Mouse (Mus musculus) CH12.LX (cell line): ENCODE results near the gene Gm10031. TPM values are rescaled to one million over a fixed set of nuclear protein-coding genes. Genes with fewer than 3 reads are reported as not detected.
A peak's percentile ranks its signal among the peaks of the same experiment; 100 is the strongest.

Experiments
- DNase-seq: peaks from one replicate; pipeline ENCODE4 v3.0.0-alpha.2; 2013; ENCODE audit errors: extremely low read depth
- H3K27ac ChIP-seq: 2 replicates; pipeline ENCODE4 v1.5.1; 2012; ENCODE audit warnings: low read depth, mild to moderate bottlenecking, control low read depth, moderate library complexity; ENCODE audit not compliant: insufficient read depth
- H3K27me3 ChIP-seq: replicated peaks from 2 replicates; pipeline ENCODE3; 2012; ENCODE audit warnings: inconsistent platforms
- H3K36me3 ChIP-seq, 2 experiments: replicated peaks in 1 of 2; 2 replicates each; pipeline versions ENCODE3 to v1.6.1; 2012; ENCODE audit warnings: inconsistent platforms in 1 of 2, low read length in 1 of 2, mild to moderate bottlenecking in 1 of 2, mixed read lengths in 1 of 2, moderate library complexity in 1 of 2; ENCODE audit not compliant: control insufficient read depth in 1 of 2, insufficient read depth in 1 of 2
- H3K4me1 ChIP-seq, 2 experiments: 2 replicates each; pipeline ENCODE4 v1.6.1; 2012; ENCODE audit warnings: inconsistent platforms in 1 of 2, moderate library complexity in 1 of 2; ENCODE audit not compliant: insufficient read depth in 2 of 2, control insufficient read depth in 1 of 2
- H3K4me2 ChIP-seq: 2 replicates; pipeline ENCODE4 v1.6.1; 2012; ENCODE audit warnings: low read depth, mild to moderate bottlenecking, control low read depth; ENCODE audit not compliant: poor library complexity, insufficient read depth, severe bottlenecking
- H3K4me3 ChIP-seq, 3 experiments: fragments of 150-350 bp in 1 of 3; sonication (generic) in 1 of 3; replicated peaks in 1 of 3; 2 replicates each; pipeline versions ENCODE3 to v1.5.1; 2011 to 2012; ENCODE audit warnings: low read depth in 2 of 3, low read length in 2 of 3, mild to moderate bottlenecking in 2 of 3, moderate library complexity in 2 of 3, control low read depth in 1 of 3, improper control_type of control experiment in 1 of 3, inconsistent platforms in 1 of 3, mixed read lengths in 1 of 3; ENCODE audit not compliant: poor library complexity in 1 of 3
- H3K79me2 ChIP-seq: replicated peaks from 2 replicates; pipeline ENCODE4 v1.6.1; 2012; ENCODE audit warnings: mild to moderate bottlenecking, moderate library complexity; ENCODE audit not compliant: control insufficient read depth, poor library complexity, insufficient read depth, severe bottlenecking; ENCODE audit errors: extremely low read depth
- H3K9ac ChIP-seq: 2 replicates; pipeline ENCODE4 v1.6.1; 2012; ENCODE audit warnings: low read depth, mild to moderate bottlenecking, control low read depth, moderate library complexity; ENCODE audit not compliant: insufficient read depth
- H3K9me3 ChIP-seq: replicated peaks from 2 replicates; pipeline ENCODE3; 2012; ENCODE audit warnings: low read length, inconsistent platforms, mixed read lengths
- BHLHE40 ChIP-seq: IDR thresholded peaks from 2 replicates; pipeline ENCODE4 v1.6.1; 2011; ENCODE audit warnings: mild to moderate bottlenecking, low read depth, low read length, improper control_type of control experiment
- HCFC1 ChIP-seq: IDR thresholded peaks from 2 replicates; pipeline ENCODE4 v1.6.1; 2012; ENCODE audit warnings: low read depth, mild to moderate bottlenecking, inconsistent platforms, low read length, improper control_type of control experiment
- JUND ChIP-seq: conservative IDR thresholded peaks from 2 replicates; pipeline ENCODE4 v1.6.1; 2011; ENCODE audit warnings: low read depth, low read length, improper control_type of control experiment
- MYC ChIP-seq: IDR thresholded peaks from 2 replicates; pipeline ENCODE4 v1.6.1; 2011; ENCODE audit warnings: low read depth, mild to moderate bottlenecking, improper control_type of control experiment, low read length
- PAX5 ChIP-seq: IDR thresholded peaks from 2 replicates; pipeline ENCODE4 v1.6.1; 2012; ENCODE audit warnings: low read length, inconsistent platforms, mixed read lengths
- RCOR1 ChIP-seq: conservative IDR thresholded peaks from 2 replicates; pipeline ENCODE4 v1.6.1; 2012; ENCODE audit warnings: low read depth, mild to moderate bottlenecking, inconsistent platforms, low read length, improper control_type of control experiment
- SIN3A ChIP-seq: IDR thresholded peaks from 2 replicates; pipeline ENCODE4 v1.6.1; 2012; ENCODE audit warnings: low read length, improper control_type of control experiment, inconsistent platforms
- UBTF ChIP-seq: IDR thresholded peaks from 2 replicates; pipeline ENCODE4 v1.6.1; 2012; ENCODE audit warnings: low read depth, mild to moderate bottlenecking, inconsistent platforms, low read length, improper control_type of control experiment, moderate library complexity
- dilution Hi-C: fragments of 300-500 bp; cut with MboI; formaldehyde crosslinking; loops from 2 replicates; pipeline ENCODE4 v1.14.3; 2020; ENCODE audit warnings: low sequenced_read_pairs; ENCODE audit not compliant: extremely low pct_unique_long_range_greater_than_20kb, extremely low pct_ligation_motif_present
- in situ Hi-C: fragments of 300-500 bp; cut with MboI; formaldehyde crosslinking; loops from 3 replicates; pipeline ENCODE4 v1.14.3; 2019; ENCODE audit warnings: low sequenced_read_pairs, low pct_ligation_motif_present, low pct_unique_long_range_greater_than_20kb, mixed read lengths
- polyA plus RNA-seq: library from polyadenylated mRNA; unstranded; fragments of >175 nt; gene quantifications from 2 replicates; pipeline ENCODE4 v1.2.1, GENCODE M21; 2012; ENCODE audit warnings: low read depth; ENCODE audit not compliant: insufficient read length
- total RNA-seq, 2 experiments: library from RNA; depleted of rRNA; stranded (reverse); fragments of 300-350 nt in 1 of 2; fragments of >200 nt in 1 of 2; gene quantifications; 2 replicates each; pipeline ENCODE4 v1.2.3; 2012 to 2014

Gm10031 gene
- total and polyA plus RNA-seq, 3 experiments = 15.2 to 44.8 (median 22.8) TPM

GRCm38 (mm10) chr1:156558950-156559640 lies 35.3 kb downstream of the Gm10031 start:
- peak overlapping the region; percentile 77 to 96 (median 90) for H3K4me3 ChIP-seq
- dilution Hi-C loops = no loop called here
- H3K4me2 ChIP-seq = peak overlapping the region; percentile 97
- DNase-seq = peak; percentile 17
- peaks cover 0 to 15% of the 10 kb centered on the region in 2 experiments for H3K36me3 ChIP-seq
- H3K4me1 ChIP-seq = peaks cover 0 to 12% of the 10 kb centered on the region in 2 experiments; a peak in 2 of 4 replicates
- peaks cover 30% of the 10 kb centered on the region for H3K79me2 ChIP-seq
- no peak overlapping the region for H3K27ac ChIP-seq
- in situ Hi-C loops = no loop called here
- TF ChIP-seq PAX5 (no peak), BHLHE40 (peak; percentile 47), HCFC1 (peak; percentile 1; the same call in 1 of the 2 replicates)
- no peaks in the 10 kb centered on the region for H3K27me3 ChIP-seq
- H3K9me3 ChIP-seq = no peaks in the 10 kb centered on the region
- peak overlapping the region; percentile 95 for H3K9ac ChIP-seq

GRCm38 (mm10) chr1:156559641-156560020 lies 35.8 kb downstream of the Gm10031 start:
- Histone ChIP-seq H3K4me3 (peak overlapping the region; percentile 77 to 96 (median 90)), H3K79me2 (peaks cover 30% of the 10 kb centered on the region), H3K27me3 (no peaks in the 10 kb centered on the region), H3K4me2 (peak overlapping the region; percentile 97), H3K9me3 (no peaks in the 10 kb centered on the region), H3K36me3 (peaks cover 0 to 16% of the 10 kb centered on the region in 2 experiments), H3K4me1 (peaks cover 0 to 12% of the 10 kb centered on the region in 2 experiments; a peak in 2 of 4 replicates), H3K27ac (no peak overlapping the region), H3K9ac (peak overlapping the region; percentile 95)
- no peak for DNase-seq
- in situ Hi-C loops = no loop called here
- dilution Hi-C loops = no loop called here
- TF ChIP-seq MYC = 0 out of 2 replicates have a peak, but pooled peaks have one; percentile 16
- TF ChIP-seq RCOR1 = no peak

DNA sequence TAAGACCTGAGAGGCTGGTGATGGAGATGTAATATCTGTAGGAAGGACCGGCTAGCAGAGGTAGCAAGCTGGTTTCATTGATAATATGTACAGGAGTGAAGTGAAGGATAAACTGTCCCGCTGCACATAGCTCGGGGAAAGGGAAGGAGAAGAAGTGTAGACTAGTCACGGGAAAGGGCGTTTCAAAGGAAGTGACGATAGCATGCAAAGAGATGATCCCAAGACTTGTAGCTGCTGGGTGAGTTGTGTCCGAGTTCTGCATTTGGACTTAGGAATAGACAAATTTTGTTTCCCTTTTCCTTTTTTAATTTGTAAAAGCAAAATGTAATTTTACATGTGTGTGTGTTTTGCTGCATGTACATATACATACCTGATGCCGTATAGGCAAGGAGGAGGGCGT lies 36.7 kb downstream of the Gm10031 start:
- Histone ChIP-seq H3K9me3 (no peaks in the 10 kb centered on the region), H3K27ac (no peak overlapping the region), H3K9ac (no peak overlapping the region), H3K4me1 (peaks cover 0 to 12% of the 10 kb centered on the region in 2 experiments; a peak in 2 of 4 replicates), H3K79me2 (peaks cover 32% of the 10 kb centered on the region), H3K36me3 (peaks cover 0 to 22% of the 10 kb centered on the region in 2 experiments), H3K4me2 (no peak overlapping the region), H3K4me3 (no peak overlapping the region), H3K27me3 (no peaks in the 10 kb centered on the region)
- TF ChIP-seq JUND (no peak), UBTF (no peak), SIN3A (no peak)
- in situ Hi-C loops = no loop called here
- DNase-seq = no peak
- dilution Hi-C loops = no loop called here
